Mouse (Mus musculus): ENCODE measurements around the gene Ybx2. TPM values are rescaled to one million over a fixed set of nuclear protein-coding genes. Genes with fewer than 3 reads are reported as not detected.

Ybx2 gene
- polyA plus RNA-seq, 1 experiment, result 21.1 TPM

DNA sequence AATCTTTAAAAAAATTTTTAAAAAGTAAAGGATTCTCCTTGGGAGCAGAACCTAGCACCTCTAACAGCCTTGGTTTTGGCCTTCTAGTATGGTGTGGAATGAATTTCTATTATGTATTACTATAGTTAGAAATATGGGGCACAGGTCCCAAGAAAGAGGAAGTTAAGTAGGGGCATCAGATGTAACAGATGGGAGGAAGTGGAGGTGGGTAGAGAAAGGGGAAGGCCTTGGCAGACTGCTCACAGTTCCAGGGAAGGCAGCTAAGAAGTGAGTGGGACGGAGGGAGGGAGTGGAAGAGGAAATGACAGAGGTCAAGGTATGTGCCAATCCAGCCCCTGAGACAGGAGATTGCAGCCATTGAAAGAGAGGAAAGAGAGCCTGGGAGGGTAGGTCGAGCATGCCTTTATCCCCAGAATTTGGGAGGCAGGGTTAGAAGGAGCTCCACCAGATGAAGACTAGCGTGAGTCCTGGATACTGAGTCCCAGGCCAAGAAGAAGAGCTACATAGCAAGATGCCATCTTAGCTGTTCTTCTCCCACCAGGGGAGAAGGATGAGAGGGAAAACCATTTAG, 4.5 kb upstream of the Ybx2 start:
- Histone ChIP-seq H3K4me1 (ENCODE audit: control insufficient read depth, insufficient read depth, low read length) (no peaks in the 10 kb centered on the region), H3K27ac (ENCODE audit: insufficient read depth, low read length) (no peak overlapping the region), H3K4me3 (ENCODE audit: insufficient read depth, low read length) (no peak overlapping the region)
- no peak for TF ChIP-seq CTCF (IDR thresholded peaks at IDR 0.05; ENCODE audit: extremely low read depth, insufficient read depth, low read length)
- no peak for TF ChIP-seq POLR2A (IDR thresholded peaks at IDR 0.05; ENCODE audit: extremely low read depth, insufficient read depth, low read length)

GRCm38 (mm10) chr11:69931769-69932168, 3.8 kb upstream of the Ybx2 start:
- no peak overlapping the region for H3K27ac ChIP-seq (ENCODE audit: insufficient read depth, low read length)
- TF ChIP-seq POLR2A (IDR thresholded peaks at IDR 0.05; ENCODE audit: extremely low read depth, insufficient read depth, low read length) (no peak), CTCF (IDR thresholded peaks at IDR 0.05; ENCODE audit: extremely low read depth, insufficient read depth, low read length) (no peak)
- H3K4me3 ChIP-seq (ENCODE audit: insufficient read depth, low read length), result no peak overlapping the region
- H3K4me1 ChIP-seq (ENCODE audit: control insufficient read depth, insufficient read depth, low read length), result no peaks in the 10 kb centered on the region

DNA sequence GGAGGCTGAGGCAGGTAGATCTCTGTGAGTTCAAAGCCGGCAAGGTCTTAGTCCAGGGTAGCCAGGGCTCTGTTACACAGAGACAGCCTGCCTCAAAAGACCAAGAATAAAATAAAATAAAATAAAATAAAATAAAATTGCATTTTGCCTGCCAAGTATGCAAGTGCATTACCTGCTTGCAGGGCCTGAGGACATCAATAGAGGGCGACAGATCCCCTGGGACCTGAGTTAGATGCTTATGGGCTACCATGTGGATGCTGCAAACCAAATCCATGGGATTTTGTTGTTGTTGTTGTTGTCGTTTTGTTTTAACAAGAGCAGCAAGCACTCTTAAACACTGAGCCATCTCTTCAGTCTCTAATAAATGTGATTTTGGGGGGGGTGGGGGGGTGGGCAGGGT, 3.3 kb upstream of the Ybx2 start:
- Histone ChIP-seq H3K27ac (ENCODE audit: insufficient read depth, low read length) (no peak overlapping the region), H3K4me3 (ENCODE audit: insufficient read depth, low read length) (no peak overlapping the region), H3K4me1 (ENCODE audit: control insufficient read depth, insufficient read depth, low read length) (peaks cover 2% of the 10 kb centered on the region; the same call in 1 of the 2 replicates)
- TF ChIP-seq CTCF (IDR thresholded peaks at IDR 0.05; ENCODE audit: extremely low read depth, insufficient read depth, low read length), result 0 out of 2 replicates have a peak, but pooled peaks have one; percentile 17
- no peak for TF ChIP-seq POLR2A (IDR thresholded peaks at IDR 0.05; ENCODE audit: extremely low read depth, insufficient read depth, low read length)

DNA sequence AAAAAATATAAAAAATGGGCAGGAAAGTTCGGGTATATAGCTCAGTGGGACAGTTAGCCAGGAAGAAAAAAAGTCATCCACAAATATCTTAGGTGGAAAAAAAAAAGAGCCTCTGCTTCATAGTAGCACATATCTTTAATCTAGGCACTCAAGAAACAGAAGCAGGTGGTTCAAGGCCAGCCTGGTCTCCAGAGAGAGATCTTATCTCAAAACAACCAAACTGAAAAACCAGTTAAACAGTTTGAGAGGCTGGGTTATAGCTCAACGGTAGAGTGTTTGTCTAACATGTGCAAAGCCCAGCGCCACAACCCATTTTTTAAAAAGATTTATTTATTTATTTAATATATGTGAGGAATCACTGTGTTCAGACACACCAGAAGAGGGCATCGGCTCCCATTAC, 2.5 kb upstream of the Ybx2 start:
- H3K4me3 ChIP-seq (ENCODE audit: insufficient read depth, low read length), result no peak overlapping the region
- no peak overlapping the region for H3K27ac ChIP-seq (ENCODE audit: insufficient read depth, low read length)
- no peak for TF ChIP-seq CTCF (IDR thresholded peaks at IDR 0.05; ENCODE audit: extremely low read depth, insufficient read depth, low read length)
- TF ChIP-seq POLR2A (IDR thresholded peaks at IDR 0.05; ENCODE audit: extremely low read depth, insufficient read depth, low read length), result no peak
- peaks cover 2% of the 10 kb centered on the region; the same call in 1 of the 2 replicates for H3K4me1 ChIP-seq (ENCODE audit: control insufficient read depth, insufficient read depth, low read length)

DNA sequence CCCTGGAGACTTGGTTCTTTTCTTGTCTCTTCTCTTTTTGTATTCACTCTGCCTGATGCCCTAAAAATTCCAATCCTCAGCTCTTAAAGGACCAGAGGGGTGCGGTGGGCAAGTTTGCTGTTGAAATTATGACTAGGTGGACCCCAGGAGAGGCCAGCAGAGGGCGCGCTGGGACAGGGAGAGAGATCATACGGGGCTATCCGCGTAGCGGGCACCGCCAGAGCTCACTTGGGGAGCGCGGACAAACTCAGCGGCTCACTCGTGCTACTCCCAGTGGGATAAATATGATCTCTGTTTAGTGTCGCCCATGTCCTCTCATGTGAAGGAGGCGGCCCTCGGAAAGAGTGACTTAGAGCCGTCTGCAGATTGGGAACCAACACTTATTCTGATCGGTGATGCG, 1.4 kb upstream of the Ybx2 start:
- no peak overlapping the region for H3K4me3 ChIP-seq (ENCODE audit: insufficient read depth, low read length)
- H3K4me1 ChIP-seq (ENCODE audit: control insufficient read depth, insufficient read depth, low read length), result peaks cover 2% of the 10 kb centered on the region; the same call in 1 of the 2 replicates
- H3K27ac ChIP-seq (ENCODE audit: insufficient read depth, low read length), result no peak overlapping the region
- no peak for TF ChIP-seq POLR2A (IDR thresholded peaks at IDR 0.05; ENCODE audit: extremely low read depth, insufficient read depth, low read length)
- peak; percentile 76 for TF ChIP-seq CTCF (IDR thresholded peaks at IDR 0.05; ENCODE audit: extremely low read depth, insufficient read depth, low read length)

DNA sequence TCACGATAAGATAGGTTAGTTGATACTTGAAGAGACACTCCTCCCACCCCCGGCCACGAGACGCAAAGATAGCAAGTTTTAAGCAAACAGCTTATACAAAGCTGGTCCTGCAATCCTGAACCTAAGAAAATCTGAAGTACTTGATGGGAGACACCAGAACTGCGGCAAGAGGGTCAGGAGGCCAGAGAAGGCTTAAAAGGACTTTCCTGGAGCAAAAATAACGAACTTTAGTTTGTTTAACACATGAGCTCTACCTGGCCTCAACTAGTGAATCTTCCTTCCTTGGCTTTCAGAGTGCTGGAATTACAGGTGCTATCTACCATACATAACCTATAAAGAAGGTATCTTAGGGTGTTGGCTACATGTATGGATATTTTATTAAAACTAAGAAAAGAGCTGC, 915 bp upstream of the Ybx2 start:
- Histone ChIP-seq H3K4me3 (ENCODE audit: insufficient read depth, low read length) (no peak overlapping the region), H3K27ac (ENCODE audit: insufficient read depth, low read length) (no peak overlapping the region), H3K4me1 (ENCODE audit: control insufficient read depth, insufficient read depth, low read length) (peaks cover 2% of the 10 kb centered on the region; the same call in 1 of the 2 replicates)
- TF ChIP-seq POLR2A (IDR thresholded peaks at IDR 0.05; ENCODE audit: extremely low read depth, insufficient read depth, low read length) (no peak), CTCF (IDR thresholded peaks at IDR 0.05; ENCODE audit: extremely low read depth, insufficient read depth, low read length) (no peak)

- Histone ChIP-seq H3K27ac (ENCODE audit: insufficient read depth, low read length) (no peak overlapping the region), H3K4me1 (ENCODE audit: control insufficient read depth, insufficient read depth, low read length) (peaks cover 2% of the 10 kb centered on the region; the same call in 1 of the 2 replicates), H3K4me3 (ENCODE audit: insufficient read depth, low read length) (no peak overlapping the region)
- TF ChIP-seq POLR2A (IDR thresholded peaks at IDR 0.05; ENCODE audit: extremely low read depth, insufficient read depth, low read length) (no peak), CTCF (IDR thresholded peaks at IDR 0.05; ENCODE audit: extremely low read depth, insufficient read depth, low read length) (no peak)
These were observed 560 bp downstream of the Ybx2 start for GRCm38 (mm10) chr11:69936156-69936555.

GRCm38 (mm10) chr11:69936714-69937347, 1.2 kb downstream of the Ybx2 start:
- no peak overlapping the region for H3K27ac ChIP-seq (ENCODE audit: insufficient read depth, low read length)
- no peak for TF ChIP-seq POLR2A (IDR thresholded peaks at IDR 0.05; ENCODE audit: extremely low read depth, insufficient read depth, low read length)
- no peak for TF ChIP-seq CTCF (IDR thresholded peaks at IDR 0.05; ENCODE audit: extremely low read depth, insufficient read depth, low read length)
- no peak overlapping the region for H3K4me3 ChIP-seq (ENCODE audit: insufficient read depth, low read length)
- peaks cover 2% of the 10 kb centered on the region; the same call in 1 of the 2 replicates for H3K4me1 ChIP-seq (ENCODE audit: control insufficient read depth, insufficient read depth, low read length)

GRCm38 (mm10) chr11:69937385-69937784, 1.8 kb downstream of the Ybx2 start:
- H3K4me3 ChIP-seq (ENCODE audit: insufficient read depth, low read length), result no peak overlapping the region
- peaks cover 2% of the 10 kb centered on the region; the same call in 1 of the 2 replicates for H3K4me1 ChIP-seq (ENCODE audit: control insufficient read depth, insufficient read depth, low read length)
- no peak overlapping the region for H3K27ac ChIP-seq (ENCODE audit: insufficient read depth, low read length)
- TF ChIP-seq CTCF (IDR thresholded peaks at IDR 0.05; ENCODE audit: extremely low read depth, insufficient read depth, low read length) (no peak), POLR2A (IDR thresholded peaks at IDR 0.05; ENCODE audit: extremely low read depth, insufficient read depth, low read length) (no peak)

GRCm38 (mm10) chr11:69937834-69938233, 2.2 kb downstream of the Ybx2 start:
- Histone ChIP-seq H3K4me3 (ENCODE audit: insufficient read depth, low read length) (no peak overlapping the region), H3K27ac (ENCODE audit: insufficient read depth, low read length) (no peak overlapping the region), H3K4me1 (ENCODE audit: control insufficient read depth, insufficient read depth, low read length) (peaks cover 2% of the 10 kb centered on the region; the same call in 1 of the 2 replicates)
- no peak for TF ChIP-seq CTCF (IDR thresholded peaks at IDR 0.05; ENCODE audit: extremely low read depth, insufficient read depth, low read length)
- TF ChIP-seq POLR2A (IDR thresholded peaks at IDR 0.05; ENCODE audit: extremely low read depth, insufficient read depth, low read length), result no peak
